Mouse (Mus musculus) heart, adult 2 months (tissue): ENCODE data around the gene Fcamr.

ENCODE experiments used
- CTCF ChIP-seq: fragments of 200-600 bp; IDR thresholded peaks from 2 replicates; pipeline ENCODE4 v1.8.1; 2022; ENCODE audit warnings: antibody characterized with exemption, mild to moderate bottlenecking, moderate library complexity
- POLR2A ChIP-seq: fragments of 200-500 bp; IDR thresholded peaks from 2 replicates; pipeline ENCODE4 v1.6.1; 2011; ENCODE audit warnings: mild to moderate bottlenecking, low read depth, low read length, control low read depth; ENCODE audit not compliant: insufficient read depth

DNA sequence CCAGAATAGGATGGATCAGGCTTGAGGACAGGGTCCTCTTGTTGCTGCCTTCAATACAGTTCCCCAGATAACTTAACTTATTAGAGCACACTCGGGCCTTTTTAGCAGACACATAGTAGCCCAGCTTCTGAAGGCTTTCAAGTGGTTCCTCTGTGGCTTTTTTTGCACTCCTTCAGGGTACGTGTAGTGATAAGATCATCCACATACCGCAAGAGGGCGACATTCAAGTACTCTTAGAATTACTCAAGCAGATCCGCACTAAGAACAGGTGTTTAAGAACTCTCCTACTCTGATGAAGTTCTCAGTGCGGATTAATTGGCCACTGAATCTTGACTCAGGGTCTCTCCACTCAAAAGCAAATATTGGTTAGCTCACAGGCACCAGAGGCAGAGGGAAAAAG lies 37.6 kb downstream of the Fcamr start:
- TF ChIP-seq CTCF (peak; percentile 34), POLR2A (no peak)
